Mouse (Mus musculus) testis, adult 2 months (tissue): ENCODE data around the gene Saa4. TPM values are rescaled to one million over a fixed set of nuclear protein-coding genes. Genes with fewer than 3 reads are reported as not detected.

Experiments used
- H3K27ac ChIP-seq: fragments of 200-500 bp; 2 replicates; pipeline ENCODE4 v1.5.1; 2012; ENCODE audit warnings: low read depth, low read length; ENCODE audit not compliant: control insufficient read depth, insufficient read depth
- H3K27me3 ChIP-seq: fragments of 200-500 bp; 2 replicates; pipeline ENCODE4 v1.6.1; 2012; ENCODE audit warnings: mild to moderate bottlenecking, low read length, moderate library complexity; ENCODE audit not compliant: control insufficient read depth, insufficient read depth
- H3K36me3 ChIP-seq: fragments of 200-500 bp; 2 replicates; pipeline ENCODE4 v1.6.1; 2012; ENCODE audit warnings: mild to moderate bottlenecking, low read length; ENCODE audit not compliant: control insufficient read depth, insufficient read depth
- H3K4me1 ChIP-seq: fragments of 200-500 bp; 2 replicates; pipeline ENCODE4 v1.6.1; 2012; ENCODE audit warnings: low read length; ENCODE audit not compliant: control insufficient read depth, insufficient read depth
- H3K4me3 ChIP-seq: fragments of 200-500 bp; 2 replicates; pipeline ENCODE4 v1.5.1; 2012; ENCODE audit warnings: low read depth, mild to moderate bottlenecking, low read length, moderate library complexity, mixed read lengths; ENCODE audit not compliant: control insufficient read depth
- CTCF ChIP-seq: fragments of 200-500 bp; IDR thresholded peaks from 2 replicates; pipeline ENCODE4 v1.5.1; 2012; ENCODE audit warnings: low read depth, mild to moderate bottlenecking, inconsistent platforms, low read length, moderate library complexity; ENCODE audit not compliant: control insufficient read depth, insufficient read depth, insufficient replicate concordance
- POLR2A ChIP-seq: fragments of 200-500 bp; IDR thresholded peaks from 2 replicates; pipeline ENCODE4 v1.6.1; 2012; ENCODE audit warnings: low read depth, mild to moderate bottlenecking, inconsistent platforms, low read length, moderate library complexity; ENCODE audit not compliant: control insufficient read depth
- polyA plus RNA-seq: library from polyadenylated mRNA; depleted of rRNA; stranded (reverse); fragments of >200 nt; gene quantifications from 2 replicates; pipeline ENCODE4 v1.2.3, GENCODE M21; 2012

The Saa4 gene
- polyA plus RNA-seq, 1 experiment: 0.09 TPM

DNA sequence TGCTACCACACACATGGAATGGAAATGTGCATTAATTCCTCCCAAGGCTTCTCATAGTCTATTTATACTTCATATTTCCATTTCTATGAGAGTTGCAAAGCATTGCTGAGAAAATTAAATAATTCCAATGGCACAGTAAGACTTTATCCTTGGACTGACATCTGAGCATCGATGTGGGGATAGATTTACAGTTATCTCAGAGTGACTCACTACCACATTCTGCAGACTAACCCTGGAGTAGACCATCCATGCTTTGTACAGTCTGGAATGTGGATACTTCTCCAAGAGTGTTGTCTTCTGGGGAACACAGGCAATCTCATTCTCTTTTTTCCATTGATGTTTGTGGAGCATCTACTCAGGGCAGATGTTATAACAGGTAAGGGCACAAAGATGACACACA is 4.8 kb downstream of the Saa4 start:
- Histone ChIP-seq H3K4me1 (no peaks in the 10 kb centered on the region; the same call in 1 of the 2 replicates), H3K27ac (no peak overlapping the region), H3K27me3 (no peaks in the 10 kb centered on the region), H3K4me3 (no peak overlapping the region), H3K36me3 (no peaks in the 10 kb centered on the region)
- no peak for TF ChIP-seq POLR2A
- no peak for TF ChIP-seq CTCF

DNA sequence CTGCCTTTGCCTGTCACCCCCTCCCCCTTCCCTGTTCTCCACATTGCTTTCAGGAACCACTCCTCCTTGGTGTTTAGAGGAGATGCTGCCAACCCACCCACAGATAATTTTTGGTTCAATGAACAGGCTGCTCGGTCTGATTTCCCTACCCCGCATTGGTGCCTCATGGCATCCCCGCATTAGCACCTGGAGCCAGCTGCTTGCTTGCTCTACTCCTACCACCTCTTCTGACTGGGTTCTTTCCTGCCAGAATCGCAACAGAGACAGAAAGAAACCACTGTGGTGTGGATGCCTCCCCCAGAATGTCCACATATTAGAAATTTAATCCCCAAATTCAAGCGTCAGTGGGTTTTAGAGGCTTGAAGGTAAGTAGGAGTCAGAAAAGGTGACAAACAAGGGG is 8.0 kb downstream of the Saa4 start:
- Histone ChIP-seq H3K36me3 (no peaks in the 10 kb centered on the region), H3K4me3 (no peak overlapping the region), H3K27ac (no peak overlapping the region), H3K4me1 (no peaks in the 10 kb centered on the region; the same call in 1 of the 2 replicates), H3K27me3 (no peaks in the 10 kb centered on the region)
- TF ChIP-seq POLR2A: no peak
- TF ChIP-seq CTCF: no peak

GRCm38 (mm10) chr7:46723849-46724248 is 8.6 kb downstream of the Saa4 start:
- no peak for TF ChIP-seq POLR2A
- TF ChIP-seq CTCF: no peak
- Histone ChIP-seq H3K27me3 (no peaks in the 10 kb centered on the region), H3K36me3 (no peaks in the 10 kb centered on the region), H3K27ac (no peak overlapping the region), H3K4me3 (no peak overlapping the region), H3K4me1 (no peaks in the 10 kb centered on the region; the same call in none of the 2 replicates)

DNA sequence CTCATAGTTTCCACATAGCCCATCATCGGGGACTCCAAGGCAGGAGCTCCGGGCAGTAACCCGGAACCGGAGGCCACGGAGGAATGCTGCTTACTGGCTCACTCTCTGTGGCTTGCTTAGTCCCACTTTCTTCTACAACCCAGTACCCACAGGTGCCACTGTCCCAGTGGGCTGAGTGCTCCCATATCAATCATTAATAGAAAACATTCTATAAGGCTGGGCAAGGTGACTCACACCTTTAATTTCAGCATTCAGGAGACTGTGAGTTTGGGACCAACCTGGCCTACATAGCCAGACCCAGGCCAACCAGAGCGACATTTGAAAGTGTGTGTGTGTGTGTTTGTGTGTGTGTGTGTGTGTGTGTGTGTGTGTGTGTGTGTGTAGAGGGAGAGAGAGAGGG is 9.0 kb downstream of the Saa4 start:
- Histone ChIP-seq H3K27me3 (no peaks in the 10 kb centered on the region), H3K27ac (no peak overlapping the region)
- no peak for TF ChIP-seq POLR2A
- TF ChIP-seq CTCF: no peak

GRCm38 (mm10) chr7:46720460-46720859 is 11.9 kb downstream of the Saa4 start:
- H3K4me1 ChIP-seq: no peaks in the 10 kb centered on the region; the same call in none of the 2 replicates
- no peak overlapping the region for H3K27ac ChIP-seq
- H3K27me3 ChIP-seq: no peaks in the 10 kb centered on the region
- no peak for TF ChIP-seq CTCF
- H3K4me3 ChIP-seq: no peak overlapping the region
- no peaks in the 10 kb centered on the region for H3K36me3 ChIP-seq

More for the DNA sequence above, 9.0 kb downstream of the Saa4 start:
- Histone ChIP-seq H3K4me1 (no peaks in the 10 kb centered on the region; the same call in none of the 2 replicates), H3K36me3 (no peaks in the 10 kb centered on the region), H3K4me3 (no peak overlapping the region)

DNA sequence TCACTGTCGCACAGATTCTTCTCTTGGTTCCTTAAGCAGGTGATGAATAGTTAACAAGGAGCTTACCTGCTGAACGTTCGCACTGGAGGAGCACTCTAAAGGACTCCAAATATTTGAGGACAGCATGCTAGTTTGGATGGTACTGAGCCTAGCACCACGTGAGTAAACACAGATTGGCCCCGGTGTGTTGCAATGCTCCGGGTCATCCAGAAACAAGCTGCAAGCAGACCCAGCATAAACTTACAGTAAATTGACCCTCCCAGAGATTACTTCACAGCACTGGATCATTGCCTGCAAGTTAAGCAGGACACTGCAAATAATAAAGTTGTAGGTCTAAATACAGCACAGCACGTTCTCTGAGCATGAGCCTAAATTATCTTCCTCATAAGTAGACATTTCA is 12.9 kb downstream of the Saa4 start:
- H3K27ac ChIP-seq: no peak overlapping the region
- TF ChIP-seq POLR2A (no peak), CTCF (no peak)
- H3K36me3 ChIP-seq: no peaks in the 10 kb centered on the region
- H3K4me1 ChIP-seq: no peaks in the 10 kb centered on the region; the same call in none of the 2 replicates
- H3K27me3 ChIP-seq: no peaks in the 10 kb centered on the region
- H3K4me3 ChIP-seq: no peak overlapping the region

GRCm38 (mm10) chr7:46718591-46719270 is 13.7 kb downstream of the Saa4 start:
- TF ChIP-seq CTCF: no peak
- no peak for TF ChIP-seq POLR2A
- Histone ChIP-seq H3K27me3 (no peaks in the 10 kb centered on the region), H3K4me1 (no peaks in the 10 kb centered on the region; the same call in none of the 2 replicates), H3K4me3 (no peak overlapping the region), H3K27ac (no peak overlapping the region), H3K36me3 (no peaks in the 10 kb centered on the region)

GRCm38 (mm10) chr7:46716897-46717296 is 15.5 kb downstream of the Saa4 start:
- H3K4me3 ChIP-seq: no peak overlapping the region
- no peak overlapping the region for H3K27ac ChIP-seq
- no peak for TF ChIP-seq POLR2A
- no peak for TF ChIP-seq CTCF
- no peaks in the 10 kb centered on the region for H3K27me3 ChIP-seq
- H3K36me3 ChIP-seq: no peaks in the 10 kb centered on the region
- no peaks in the 10 kb centered on the region; the same call in none of the 2 replicates for H3K4me1 ChIP-seq
